Mouse (Mus musculus) bone marrow macrophage, adult 2 months (primary cell): ENCODE results near the gene Stx18. TPM values are rescaled to one million over a fixed set of nuclear protein-coding genes. Genes with fewer than 3 reads are reported as not detected.

ENCODE experiments used
- H3K27ac ChIP-seq: 2 replicates; pipeline ENCODE4 v1.5.1; 2012; ENCODE audit warnings: low read depth, low read length; ENCODE audit not compliant: insufficient read depth
- H3K4me1 ChIP-seq: 2 replicates; pipeline ENCODE4 v1.6.1; 2012; ENCODE audit warnings: low read length; ENCODE audit not compliant: control insufficient read depth, insufficient read depth
- H3K4me3 ChIP-seq: 2 replicates; pipeline ENCODE4 v1.5.1; 2012; ENCODE audit warnings: mild to moderate bottlenecking, low read length, moderate library complexity; ENCODE audit not compliant: insufficient read depth
- CTCF ChIP-seq: IDR thresholded peaks from 2 replicates; pipeline ENCODE4 v1.5.1; 2012; ENCODE audit warnings: low read depth, mild to moderate bottlenecking, low read length, moderate library complexity
- POLR2A ChIP-seq: IDR thresholded peaks from 2 replicates; pipeline ENCODE4 v1.6.1; 2012; ENCODE audit warnings: mild to moderate bottlenecking, low read depth, low read length, borderline replicate concordance
- polyA plus RNA-seq: library from polyadenylated mRNA; stranded (reverse); fragments of >200 nt; gene quantifications from 2 replicates; pipeline ENCODE4 v1.2.4, GENCODE M21; 2012; ENCODE audit not compliant: missing spikeins, insufficient read depth, insufficient read length

The Stx18 gene
- polyA plus RNA-seq, 1 experiment = 26.4 TPM

DNA sequence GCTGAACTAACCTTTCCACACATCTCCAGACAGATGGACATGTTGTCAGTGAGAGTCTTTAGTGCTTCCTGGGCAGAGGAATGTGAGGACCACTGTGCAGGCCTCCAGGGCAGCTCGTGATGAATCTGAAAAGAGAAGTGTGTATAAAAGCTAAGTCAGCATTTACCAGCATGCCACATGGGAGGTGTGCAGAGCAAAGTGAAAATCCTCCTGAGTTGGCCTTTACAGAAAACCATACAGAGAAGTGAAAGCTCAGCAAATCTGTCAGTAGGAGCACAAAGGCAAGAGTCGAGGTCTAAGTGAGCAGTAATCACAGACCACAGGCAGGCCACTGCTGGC, 53.4 kb downstream of the Stx18 start:
- TF ChIP-seq POLR2A (no peak), CTCF (no peak)
- Histone ChIP-seq H3K4me1 (peaks cover 14% of the 10 kb centered on the region), H3K27ac (no peak overlapping the region; the same call in 1 of the 2 replicates), H3K4me3 (no peak overlapping the region)

GRCm38 (mm10) chr5:38094331-38094730, 55.8 kb downstream of the Stx18 start:
- no peak overlapping the region for H3K27ac ChIP-seq
- TF ChIP-seq CTCF (no peak), POLR2A (no peak)
- no peak overlapping the region for H3K4me3 ChIP-seq
- H3K4me1 ChIP-seq = peaks cover 14% of the 10 kb centered on the region

GRCm38 (mm10) chr5:38097501-38098093, 59.1 kb downstream of the Stx18 start:
- Histone ChIP-seq H3K4me1 (peaks cover under 1% of the 10 kb centered on the region), H3K4me3 (no peak overlapping the region), H3K27ac (no peak overlapping the region)
- no peak for TF ChIP-seq POLR2A
- TF ChIP-seq CTCF = no peak

DNA sequence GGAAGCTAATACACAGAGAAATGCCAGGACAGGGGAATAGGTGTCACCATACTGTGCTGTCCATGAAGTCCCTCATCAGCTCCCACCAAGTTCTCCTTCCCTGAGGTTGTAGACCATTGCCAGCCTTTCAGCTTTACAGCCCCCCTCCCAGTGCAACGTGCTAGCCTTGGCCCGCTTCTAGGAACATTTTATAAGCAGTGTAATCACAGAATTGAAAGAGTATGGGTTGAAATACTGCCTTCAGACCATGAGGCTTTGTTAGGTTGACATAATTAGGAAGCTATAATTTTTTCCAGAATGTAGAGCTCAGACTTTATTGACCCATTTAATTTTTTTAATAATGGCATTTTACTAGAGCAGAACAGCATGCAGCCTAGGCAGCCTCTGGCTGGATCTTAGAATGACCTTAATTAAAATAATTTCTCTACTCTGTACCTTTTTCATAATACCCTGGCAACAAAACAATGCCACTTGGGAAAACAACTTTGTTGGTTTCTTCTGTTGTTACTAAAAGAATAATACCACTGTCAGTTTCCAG, 60.7 kb downstream of the Stx18 start:
- H3K27ac ChIP-seq = no peak overlapping the region
- TF ChIP-seq POLR2A (no peak), CTCF (no peak)
- H3K4me1 ChIP-seq = no peaks in the 10 kb centered on the region
- H3K4me3 ChIP-seq = no peak overlapping the region

- H3K27ac ChIP-seq = no peak overlapping the region
- H3K4me1 ChIP-seq = no peaks in the 10 kb centered on the region
- H3K4me3 ChIP-seq = no peak overlapping the region
- TF ChIP-seq POLR2A = no peak
- TF ChIP-seq CTCF = no peak
These were observed 64.4 kb downstream of the Stx18 start for GRCm38 (mm10) chr5:38102945-38103344.

DNA sequence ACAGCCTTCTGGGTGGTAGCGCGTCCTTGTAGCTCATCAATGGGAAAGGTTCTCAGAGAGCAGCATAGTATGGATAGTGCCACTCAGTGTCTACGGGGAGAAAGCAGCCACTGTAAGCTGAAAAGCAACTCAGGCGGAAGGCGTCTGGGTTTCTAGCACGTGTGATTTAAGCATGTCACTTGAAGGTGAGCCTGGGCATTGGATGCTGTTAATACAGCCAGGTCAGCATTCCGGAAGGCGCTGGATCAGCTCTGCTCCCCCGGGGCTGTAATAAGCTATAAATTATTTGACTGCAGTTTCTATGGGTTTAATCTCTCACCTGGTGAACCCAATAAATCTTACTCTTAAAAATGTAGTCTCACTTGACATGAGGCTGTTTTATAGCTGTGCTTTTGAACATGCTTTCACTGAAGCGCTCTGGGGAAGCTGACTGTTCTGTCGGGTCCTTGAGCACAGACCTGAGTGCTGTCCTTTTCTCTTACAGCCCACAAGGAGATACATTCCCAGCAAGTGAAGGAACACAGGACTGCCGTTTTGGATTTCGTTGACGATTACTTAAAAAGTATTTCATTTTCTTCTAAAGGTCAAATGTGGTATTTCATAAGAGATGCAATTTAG, 67.6 kb downstream of the Stx18 start:
- Histone ChIP-seq H3K4me3 (no peak overlapping the region), H3K4me1 (no peaks in the 10 kb centered on the region), H3K27ac (no peak overlapping the region)
- TF ChIP-seq POLR2A = no peak
- TF ChIP-seq CTCF = no peak

DNA sequence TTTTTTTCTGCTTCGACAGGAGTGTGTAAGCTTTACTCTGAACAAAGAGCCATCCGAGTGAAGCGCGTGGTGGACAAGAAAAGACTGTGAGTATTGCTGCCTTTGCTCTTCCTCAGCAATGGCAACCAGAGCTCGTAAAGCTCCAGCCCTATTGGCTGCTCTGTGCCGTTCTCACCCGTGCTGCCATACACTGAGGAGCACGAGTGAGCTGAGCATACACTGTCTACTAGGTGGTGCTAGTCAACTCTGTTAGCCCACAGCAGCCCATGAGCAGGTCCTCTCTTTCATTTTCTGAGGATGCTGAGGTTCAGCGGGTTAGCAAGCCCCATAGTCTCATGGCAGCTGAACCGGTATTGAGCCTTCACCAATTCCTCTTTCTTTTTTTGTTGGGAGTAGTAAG, 68.3 kb downstream of the Stx18 start:
- TF ChIP-seq POLR2A (no peak), CTCF (no peak)
- Histone ChIP-seq H3K4me1 (no peaks in the 10 kb centered on the region), H3K27ac (no peak overlapping the region), H3K4me3 (no peak overlapping the region)

DNA sequence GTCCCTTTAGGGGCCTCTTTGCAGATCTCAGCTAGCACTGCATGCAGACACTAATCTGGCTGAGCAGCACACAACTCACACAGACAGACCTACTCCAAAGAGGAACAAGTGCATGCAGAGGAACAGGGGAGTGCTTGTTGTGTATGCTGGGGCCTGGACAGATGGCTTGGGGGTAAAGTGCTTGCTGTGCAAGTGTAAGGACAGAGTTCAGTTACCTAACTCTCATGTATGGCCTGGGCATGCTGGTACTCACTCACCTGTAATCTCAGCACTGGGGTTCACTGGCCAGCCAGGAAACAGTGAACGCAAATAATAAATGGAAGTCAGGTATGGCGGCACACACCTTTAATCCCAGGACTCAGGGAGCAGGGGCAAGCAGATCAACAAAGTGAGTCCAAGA, 76.0 kb downstream of the Stx18 start:
- Histone ChIP-seq H3K4me3 (no peak overlapping the region), H3K4me1 (no peaks in the 10 kb centered on the region), H3K27ac (no peak overlapping the region)
- TF ChIP-seq CTCF = no peak
- no peak for TF ChIP-seq POLR2A

DNA sequence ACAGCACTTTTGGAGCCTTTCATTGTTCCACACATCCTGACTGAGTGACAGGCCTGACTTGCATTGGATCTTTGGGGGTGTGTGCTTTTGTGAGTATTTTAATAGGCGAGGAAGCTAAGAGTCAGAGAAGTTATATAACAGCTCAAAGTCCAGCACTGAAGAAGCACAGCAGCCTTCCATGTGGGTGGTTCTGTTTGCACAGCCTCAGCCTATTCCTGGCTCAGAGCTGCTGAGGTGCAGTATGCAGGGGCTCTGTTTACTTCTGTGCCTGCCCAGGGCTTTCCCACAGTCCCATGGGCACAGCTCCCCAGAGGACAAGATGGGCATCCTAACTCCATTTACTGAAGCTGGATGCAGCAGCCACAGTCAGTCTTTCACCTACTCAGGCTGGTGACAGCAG, 78.5 kb downstream of the Stx18 start:
- H3K4me3 ChIP-seq = no peak overlapping the region
- TF ChIP-seq CTCF (no peak), POLR2A (no peak)
- H3K4me1 ChIP-seq = no peaks in the 10 kb centered on the region
- no peak overlapping the region for H3K27ac ChIP-seq

DNA sequence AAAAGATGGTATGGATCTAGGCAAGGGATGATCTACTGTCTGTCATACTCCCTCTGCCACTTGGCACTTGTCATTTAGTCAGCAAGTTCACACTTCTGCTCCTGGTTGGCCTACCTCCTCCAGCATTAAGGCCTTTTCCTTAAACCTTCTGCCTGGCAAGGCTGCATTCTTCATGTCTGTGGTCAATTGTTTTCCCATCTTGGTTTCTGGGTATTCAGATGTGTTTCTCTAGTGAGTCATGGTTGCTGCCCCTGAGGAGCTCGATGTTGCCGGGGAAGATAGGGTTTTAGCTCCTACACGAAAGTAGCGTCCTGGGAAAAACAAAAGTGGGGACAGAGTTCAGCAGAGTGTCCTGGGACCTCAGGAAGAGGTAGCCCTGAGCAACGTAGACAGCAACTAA, 80.7 kb downstream of the Stx18 start:
- Histone ChIP-seq H3K4me1 (no peaks in the 10 kb centered on the region), H3K27ac (no peak overlapping the region), H3K4me3 (no peak overlapping the region)
- TF ChIP-seq POLR2A = no peak
- no peak for TF ChIP-seq CTCF
